Mouse (Mus musculus): Measurements from ENCODE around the gene Nfix. TPM values are rescaled to one million over a fixed set of nuclear protein-coding genes. Genes with fewer than 3 reads are reported as not detected.

Gene Nfix
- polyA plus RNA-seq, 1 experiment from 2014 or later: 39.2 TPM

DNA sequence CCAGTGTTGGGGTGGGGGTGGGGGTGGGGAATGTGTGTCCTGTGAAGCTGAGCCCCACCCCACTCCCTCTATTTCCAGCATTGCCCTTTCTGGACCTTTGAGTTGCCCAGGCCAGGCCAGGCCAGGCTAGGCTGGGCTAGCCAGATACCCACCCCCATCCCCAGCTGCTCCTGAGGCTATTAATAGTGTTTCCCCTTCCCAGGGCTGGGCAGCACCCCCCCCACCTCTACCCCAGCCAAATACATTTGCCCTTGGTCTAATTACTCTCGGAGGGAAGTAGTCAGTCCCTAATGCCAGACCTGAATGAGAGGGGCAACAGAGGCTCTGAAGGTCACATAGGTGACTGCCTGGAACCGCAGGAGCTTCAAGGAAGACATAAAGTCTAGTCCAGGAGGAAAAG, 64.5 kb downstream of the Nfix start:
- no peak overlapping the region for H3K4me3 ChIP-seq
- no peaks in the 10 kb centered on the region for H3K27me3 ChIP-seq
- no peak overlapping the region for H3K27ac ChIP-seq
- H3K9ac ChIP-seq: no peak overlapping the region
- no peak overlapping the region for H3K4me2 ChIP-seq
- H3K36me3 ChIP-seq: no peaks in the 10 kb centered on the region
- no peaks in the 10 kb centered on the region for H3K9me3 ChIP-seq
- H3K4me1 ChIP-seq: peaks cover 79% of the 10 kb centered on the region
- no peak for ATAC-seq (ENCODE audit: borderline replicate concordance, extremely low read depth, low FRiP score, low TSS enrichment)
- 49% methylated on average over 2 of the region's 2 CpGs for WGBS

DNA sequence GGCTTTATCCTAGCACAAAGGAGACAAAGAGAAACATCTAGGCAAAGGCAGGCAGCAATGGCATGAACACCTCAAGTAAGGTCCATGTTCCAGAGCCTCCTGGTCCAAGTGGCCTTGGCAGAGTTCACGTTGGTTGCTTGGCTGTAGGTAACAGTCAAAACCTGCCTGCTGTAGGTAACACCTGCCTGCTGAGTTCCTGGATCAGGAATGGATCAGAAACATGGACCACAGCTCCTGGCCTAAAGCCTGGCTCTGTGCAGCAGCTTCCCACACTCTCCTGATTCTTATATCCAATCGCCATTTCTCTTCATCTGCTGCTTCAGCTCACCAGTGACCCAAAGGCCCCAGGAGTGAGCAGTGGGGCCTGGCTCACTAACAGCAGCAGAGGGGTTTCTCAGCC, 65.5 kb downstream of the Nfix start:
- no peak for ATAC-seq (ENCODE audit: borderline replicate concordance, extremely low read depth, low FRiP score, low TSS enrichment)
- H3K9me3 ChIP-seq: no peaks in the 10 kb centered on the region
- H3K27me3 ChIP-seq: no peaks in the 10 kb centered on the region
- no peak overlapping the region for H3K4me2 ChIP-seq
- H3K4me1 ChIP-seq: peaks cover 79% of the 10 kb centered on the region
- 78% methylated on average over 2 of the region's 2 CpGs for WGBS
- H3K36me3 ChIP-seq: no peaks in the 10 kb centered on the region
- H3K9ac ChIP-seq: no peak overlapping the region
- no peak overlapping the region for H3K4me3 ChIP-seq
- H3K27ac ChIP-seq: no peak overlapping the region

DNA sequence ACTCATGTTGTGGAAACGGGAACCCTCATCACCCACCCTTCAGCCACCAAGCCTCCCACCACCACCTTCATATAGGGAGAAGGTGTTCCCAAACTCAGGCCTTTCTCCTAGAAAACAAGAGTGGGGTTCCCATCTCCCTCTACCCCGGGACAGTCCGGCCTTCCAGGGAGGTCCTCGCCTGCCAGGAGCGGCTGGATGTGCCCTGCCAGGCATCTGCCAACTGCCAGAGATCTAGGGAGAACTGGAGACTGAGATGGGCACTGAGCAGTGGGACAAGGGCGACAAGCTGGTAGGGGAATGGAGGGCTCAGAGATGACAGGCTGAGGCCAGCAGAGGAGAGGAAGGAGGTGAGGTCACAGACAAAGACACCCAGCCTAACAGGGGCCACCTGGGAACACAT, 66.2 kb downstream of the Nfix start:
- H3K4me2 ChIP-seq: no peak overlapping the region
- peaks cover 80% of the 10 kb centered on the region for H3K4me1 ChIP-seq
- H3K9ac ChIP-seq: no peak overlapping the region
- WGBS: 85% methylated on average over 6 of the region's 6 CpGs
- H3K27me3 ChIP-seq: no peaks in the 10 kb centered on the region
- no peak overlapping the region for H3K27ac ChIP-seq
- no peak overlapping the region for H3K4me3 ChIP-seq
- H3K36me3 ChIP-seq: no peaks in the 10 kb centered on the region
- H3K9me3 ChIP-seq: no peaks in the 10 kb centered on the region
- no peak for ATAC-seq (ENCODE audit: borderline replicate concordance, extremely low read depth, low FRiP score, low TSS enrichment)

DNA sequence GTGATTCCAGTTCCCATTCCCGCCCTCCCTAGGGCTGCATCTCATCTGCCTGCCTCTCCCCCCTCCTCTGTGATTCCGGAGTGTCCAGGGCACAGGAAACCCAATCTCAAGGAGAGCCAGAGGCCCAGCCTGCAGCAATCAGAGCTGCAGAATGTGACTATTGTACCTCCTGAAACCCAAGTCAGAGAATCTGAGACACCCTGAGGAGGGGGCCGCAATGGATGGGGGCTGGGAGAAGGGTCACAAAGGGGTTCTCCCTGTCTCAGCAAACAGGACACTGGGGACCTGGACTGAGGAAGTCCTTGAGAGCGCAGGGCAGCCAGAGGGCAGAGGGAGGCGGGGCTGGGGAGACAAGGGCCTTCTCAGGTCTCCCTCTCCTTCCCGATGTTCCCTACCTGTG, 67.1 kb downstream of the Nfix start:
- Histone ChIP-seq H3K9ac (no peak overlapping the region), H3K4me1 (peaks cover 80% of the 10 kb centered on the region), H3K9me3 (no peaks in the 10 kb centered on the region), H3K4me3 (no peak overlapping the region), H3K27ac (peak overlapping the region; percentile 76), H3K4me2 (no peak overlapping the region), H3K36me3 (no peaks in the 10 kb centered on the region), H3K27me3 (no peaks in the 10 kb centered on the region)
- ATAC-seq (ENCODE audit: borderline replicate concordance, extremely low read depth, low FRiP score, low TSS enrichment): no peak
- WGBS: 35% methylated on average over 6 of the region's 6 CpGs

DNA sequence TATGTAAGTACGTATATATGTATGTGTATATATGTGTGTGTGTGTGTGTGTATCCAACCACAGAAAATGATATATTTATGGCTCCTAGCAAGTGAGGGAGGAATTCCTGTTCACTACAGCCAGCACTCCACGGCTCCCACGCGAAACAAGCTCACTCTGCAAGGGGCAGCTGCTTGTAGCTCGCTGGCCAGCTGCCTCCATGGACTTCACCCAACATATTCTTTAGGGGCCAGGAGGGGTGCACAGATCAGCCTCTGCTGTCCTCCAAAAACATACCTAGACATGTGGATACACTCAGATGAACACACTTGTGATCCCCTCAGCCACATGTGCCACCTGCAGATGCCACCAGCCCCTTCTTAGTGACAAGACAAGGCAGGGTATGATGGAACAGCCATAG, 67.6 kb downstream of the Nfix start:
- 41% methylated on average over 5 of the region's 5 CpGs for WGBS
- Histone ChIP-seq H3K9ac (no peak overlapping the region), H3K9me3 (no peaks in the 10 kb centered on the region), H3K36me3 (no peaks in the 10 kb centered on the region), H3K4me3 (no peak overlapping the region), H3K4me2 (no peak overlapping the region), H3K4me1 (peaks cover 80% of the 10 kb centered on the region), H3K27me3 (no peaks in the 10 kb centered on the region), H3K27ac (peak overlapping the region; percentile 76)
- no peak for ATAC-seq (ENCODE audit: borderline replicate concordance, extremely low read depth, low FRiP score, low TSS enrichment)

DNA sequence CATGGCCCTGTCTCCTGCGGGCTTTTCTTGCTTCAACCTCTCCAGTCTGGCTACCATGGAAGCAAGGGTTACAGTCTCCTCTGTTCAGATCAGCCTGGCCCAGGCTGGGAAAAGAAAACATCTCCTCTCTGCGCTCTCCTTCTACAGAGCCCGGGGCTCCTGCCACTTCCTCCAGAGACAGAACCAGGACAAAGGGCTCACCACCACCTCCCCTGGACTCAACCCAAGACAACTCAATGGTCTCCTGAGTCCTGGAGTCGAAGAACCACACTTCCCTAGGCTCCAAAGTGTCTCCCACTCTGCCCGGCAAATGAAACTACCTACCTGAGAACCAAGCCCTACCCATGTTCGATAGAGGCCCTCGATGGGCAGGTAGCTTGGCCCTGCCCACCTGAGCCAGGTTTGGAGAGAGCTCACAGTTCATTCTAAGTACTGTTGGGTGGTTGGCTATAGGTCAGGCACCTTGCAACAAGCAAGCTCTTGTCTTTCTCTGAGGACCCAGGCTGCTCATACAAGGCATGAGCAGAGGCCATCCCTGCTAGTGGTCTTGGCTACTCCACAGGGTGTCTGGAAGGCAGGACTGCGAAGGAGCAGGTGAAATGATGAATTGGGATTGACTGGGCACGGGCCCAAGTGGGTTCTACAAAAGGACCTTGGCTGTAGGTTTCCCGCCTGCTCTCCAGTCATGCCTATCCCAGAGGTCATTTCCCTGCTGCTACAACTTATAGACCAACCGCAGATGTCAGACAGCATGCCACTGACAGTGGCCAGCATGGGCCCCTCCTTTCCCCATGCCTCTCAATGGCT, 68.6 kb downstream of the Nfix start:
- peak overlapping the region; percentile 76 for H3K27ac ChIP-seq
- no peak overlapping the region for H3K4me3 ChIP-seq
- no peaks in the 10 kb centered on the region for H3K27me3 ChIP-seq
- peaks cover 86% of the 10 kb centered on the region for H3K4me1 ChIP-seq
- H3K9me3 ChIP-seq: no peaks in the 10 kb centered on the region
- peak overlapping the region; percentile 2; the same call in 1 of the 2 replicates for H3K4me2 ChIP-seq
- H3K36me3 ChIP-seq: peaks cover 4% of the 10 kb centered on the region; the same call in 1 of the 2 replicates
- 41% methylated on average over 11 of the region's 11 CpGs for WGBS
- H3K9ac ChIP-seq: no peak overlapping the region
- no peak for ATAC-seq (ENCODE audit: borderline replicate concordance, extremely low read depth, low FRiP score, low TSS enrichment)

DNA sequence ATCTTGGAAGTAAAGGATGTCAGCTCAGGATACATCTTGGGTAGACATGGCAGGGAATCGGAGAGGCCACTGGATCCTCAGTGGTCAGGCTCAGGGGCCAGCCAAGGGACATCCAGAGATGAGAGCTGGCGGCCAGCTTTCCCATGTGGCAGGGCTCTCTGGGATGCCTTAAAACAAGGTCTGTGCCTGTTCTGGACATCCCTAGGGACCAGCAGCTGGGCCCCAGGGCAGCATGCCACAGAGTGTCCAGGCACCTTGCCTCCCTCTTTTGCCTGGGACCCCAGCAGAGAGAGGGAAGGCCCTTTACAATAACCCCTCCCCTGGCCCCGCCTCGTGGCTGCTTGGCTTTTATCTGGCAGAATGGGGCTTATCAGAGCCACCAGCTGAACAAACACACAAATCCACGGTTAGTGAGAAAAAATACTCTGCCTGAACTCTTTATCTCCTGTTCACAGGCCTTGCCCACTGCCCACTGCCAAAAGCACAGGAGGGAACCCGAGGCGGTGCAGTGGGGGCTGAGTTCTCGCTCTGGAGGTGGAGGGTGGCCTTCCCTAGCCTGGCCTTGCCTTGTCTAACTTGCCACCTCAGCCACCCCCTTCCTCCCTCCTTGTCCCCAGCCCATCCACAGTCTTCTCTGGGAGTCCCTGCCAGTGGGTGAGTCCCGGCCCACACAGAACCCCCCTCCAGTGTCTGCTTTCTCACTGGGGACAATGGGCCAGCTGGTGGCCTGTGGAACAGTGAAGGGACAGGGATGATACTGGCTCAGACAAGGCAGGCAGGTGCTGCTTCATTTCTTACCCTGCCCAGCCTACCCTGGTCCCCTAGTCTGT, 69.4 kb downstream of the Nfix start:
- Histone ChIP-seq H3K4me2 (peak overlapping the region; percentile 2; the same call in 1 of the 2 replicates), H3K9ac (no peak overlapping the region), H3K9me3 (no peaks in the 10 kb centered on the region), H3K27ac (peak overlapping the region; percentile 76), H3K27me3 (no peaks in the 10 kb centered on the region), H3K4me3 (no peak overlapping the region), H3K36me3 (peaks cover 12% of the 10 kb centered on the region; the same call in 1 of the 2 replicates), H3K4me1 (peaks cover 94% of the 10 kb centered on the region)
- 25% methylated on average over 9 of the region's 9 CpGs for WGBS
- peak; percentile 44; the same call in 1 of the 2 replicates for ATAC-seq (ENCODE audit: borderline replicate concordance, extremely low read depth, low FRiP score, low TSS enrichment)

DNA sequence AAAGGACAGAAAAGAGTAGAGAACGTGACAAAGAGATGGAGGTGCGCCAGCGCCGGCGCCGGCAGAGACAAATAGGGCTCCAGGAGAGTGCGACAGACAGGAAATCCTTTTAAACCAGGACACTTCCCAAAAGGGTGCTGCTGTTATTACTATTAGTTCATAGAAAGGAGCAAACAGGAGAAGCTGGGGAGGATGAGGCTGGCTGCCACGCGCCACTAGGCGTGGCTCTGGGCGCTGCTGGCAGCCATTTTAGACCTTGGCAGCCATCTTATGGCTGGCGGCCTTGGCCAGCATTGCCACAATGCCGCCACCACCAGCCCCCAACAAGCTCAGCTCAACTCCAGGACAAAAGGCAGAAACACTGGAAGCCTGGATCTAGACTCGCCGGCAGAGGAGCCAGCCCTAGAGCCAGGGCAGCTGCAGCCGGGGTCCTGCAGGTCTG, 70.2 kb downstream of the Nfix start:
- Histone ChIP-seq H3K9ac (no peak overlapping the region), H3K36me3 (peaks cover 18% of the 10 kb centered on the region; the same call in 1 of the 2 replicates), H3K27ac (peak overlapping the region; percentile 76), H3K4me3 (no peak overlapping the region), H3K4me2 (no peak overlapping the region), H3K9me3 (no peaks in the 10 kb centered on the region), H3K4me1 (peaks cover 95% of the 10 kb centered on the region), H3K27me3 (no peaks in the 10 kb centered on the region)
- 78% methylated on average over 16 of the region's 16 CpGs for WGBS
- no peak for ATAC-seq (ENCODE audit: borderline replicate concordance, extremely low read depth, low FRiP score, low TSS enrichment)

DNA sequence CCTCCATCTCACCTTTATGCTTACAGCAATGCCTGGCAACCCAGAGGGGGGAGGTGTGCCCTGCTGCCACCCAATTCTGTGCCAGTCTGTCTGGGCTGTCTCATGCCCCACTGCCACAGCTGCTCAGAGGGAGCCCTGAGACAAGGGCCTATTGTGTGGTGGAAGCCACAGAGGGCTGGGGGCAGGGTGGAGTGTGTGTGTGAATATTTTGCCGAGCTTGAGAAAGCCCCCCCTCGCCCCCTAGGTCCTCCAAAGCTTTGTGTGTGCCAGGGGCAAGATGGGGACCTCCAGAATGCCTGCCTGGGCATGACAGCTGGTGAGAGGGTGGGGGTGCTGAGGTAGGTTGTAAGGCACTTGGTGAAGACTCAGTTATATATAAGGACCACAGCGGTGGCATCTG, 71.7 kb downstream of the Nfix start:
- peaks cover 99% of the 10 kb centered on the region for H3K4me1 ChIP-seq
- H3K9ac ChIP-seq: no peak overlapping the region
- WGBS: 51% methylated on average over 3 of the region's 3 CpGs
- H3K4me2 ChIP-seq: no peak overlapping the region
- ATAC-seq (ENCODE audit: borderline replicate concordance, extremely low read depth, low FRiP score, low TSS enrichment): 0 out of 2 replicates have a peak, but pooled peaks have one; percentile 29
- no peaks in the 10 kb centered on the region for H3K9me3 ChIP-seq
- H3K4me3 ChIP-seq: no peak overlapping the region
- no peaks in the 10 kb centered on the region for H3K27me3 ChIP-seq
- H3K36me3 ChIP-seq: peaks cover 18% of the 10 kb centered on the region; the same call in 1 of the 2 replicates
- peak overlapping the region; percentile 76 for H3K27ac ChIP-seq

DNA sequence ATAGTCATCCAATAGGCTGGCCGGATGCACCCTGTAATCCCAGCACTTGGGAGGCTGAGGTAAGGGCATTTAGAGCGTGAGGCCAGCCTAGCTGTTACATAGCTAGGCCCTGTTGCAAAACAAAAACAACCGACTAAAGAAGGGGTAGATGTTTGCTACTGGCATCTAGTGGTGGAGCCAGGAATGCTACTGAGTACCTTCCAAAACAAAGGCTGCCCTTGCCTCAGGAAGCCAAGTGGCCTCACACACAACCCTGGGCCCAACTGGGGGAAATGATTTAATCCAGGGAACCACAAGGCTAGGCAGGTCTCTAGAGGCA, 74.2 kb downstream of the Nfix start:
- peak overlapping the region; percentile 60 for H3K27ac ChIP-seq
- H3K36me3 ChIP-seq: peaks cover 30% of the 10 kb centered on the region
- no peak overlapping the region for H3K4me2 ChIP-seq
- 0 out of 2 replicates have a peak overlapping the region, but pooled peaks have one; percentile 16 for H3K9ac ChIP-seq
- ATAC-seq (ENCODE audit: borderline replicate concordance, extremely low read depth, low FRiP score, low TSS enrichment): no peak
- no peaks in the 10 kb centered on the region for H3K27me3 ChIP-seq
- peaks cover 95% of the 10 kb centered on the region for H3K4me1 ChIP-seq
- no peaks in the 10 kb centered on the region for H3K9me3 ChIP-seq
- H3K4me3 ChIP-seq: no peak overlapping the region
- 21% methylated on average over 3 of the region's 3 CpGs for WGBS

DNA sequence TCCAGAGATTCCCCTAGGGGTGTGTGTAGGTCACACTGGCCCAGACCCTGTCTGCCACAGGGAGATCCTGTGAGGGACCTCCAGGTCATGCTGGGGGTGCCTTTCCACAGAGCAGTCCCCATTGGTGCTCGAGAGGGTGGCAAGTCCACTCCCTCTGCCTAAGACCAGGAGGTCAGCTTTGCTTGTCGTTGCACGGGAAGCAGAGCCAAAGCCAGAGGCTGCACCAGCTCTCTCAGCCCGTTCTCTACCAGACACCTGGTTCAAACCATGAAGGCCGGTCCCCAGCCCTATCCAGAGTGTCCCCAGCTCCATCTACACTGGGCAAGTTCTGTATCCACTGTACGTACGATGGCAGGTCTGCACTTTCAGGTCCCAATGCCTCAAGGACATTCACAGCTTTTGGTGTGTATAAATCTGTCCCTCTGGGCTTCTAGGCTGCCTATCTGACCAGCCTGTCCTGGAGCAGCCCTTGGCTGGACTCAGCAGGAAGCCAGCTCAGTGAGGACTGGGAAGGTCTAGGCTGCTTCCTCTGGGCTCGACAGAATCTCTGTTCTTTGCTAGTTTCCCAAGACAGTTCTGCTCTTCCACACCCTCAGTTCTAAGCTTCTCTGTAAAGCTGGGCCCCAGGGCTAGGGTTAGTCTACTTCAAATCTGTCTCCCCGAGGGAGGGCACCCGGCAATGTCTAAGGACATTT, 74.8 kb downstream of the Nfix start:
- H3K4me3 ChIP-seq: no peak overlapping the region
- H3K27ac ChIP-seq: peak overlapping the region; percentile 60
- no peak for ATAC-seq (ENCODE audit: borderline replicate concordance, extremely low read depth, low FRiP score, low TSS enrichment)
- H3K9me3 ChIP-seq: no peaks in the 10 kb centered on the region
- peak overlapping the region; percentile 16; the same call in 1 of the 2 replicates for H3K9ac ChIP-seq
- H3K4me1 ChIP-seq: peaks cover 93% of the 10 kb centered on the region
- 54% methylated on average over 10 of the region's 10 CpGs for WGBS
- no peak overlapping the region for H3K4me2 ChIP-seq
- no peaks in the 10 kb centered on the region for H3K27me3 ChIP-seq
- peaks cover 35% of the 10 kb centered on the region for H3K36me3 ChIP-seq
